Mouse (Mus musculus) embryonic fibroblast, embryonic 13.5 days (primary cell): ENCODE results near the gene Msx2. TPM values are rescaled to one million over a fixed set of nuclear protein-coding genes. Genes with fewer than 3 reads are reported as not detected.

Experiments used
- H3K27ac ChIP-seq: 2 replicates; pipeline ENCODE4 v1.5.1; 2012; ENCODE audit warnings: low read length, control low read depth, inconsistent platforms; ENCODE audit not compliant: insufficient read depth
- H3K4me1 ChIP-seq: 2 replicates; pipeline ENCODE4 v1.6.1; 2011; ENCODE audit warnings: low read length; ENCODE audit not compliant: control insufficient read depth, insufficient read depth
- H3K4me3 ChIP-seq: 2 replicates; pipeline ENCODE4 v1.5.1; 2011; ENCODE audit warnings: mild to moderate bottlenecking, control low read depth, low read length; ENCODE audit not compliant: insufficient read depth
- CTCF ChIP-seq: IDR thresholded peaks from 2 replicates; pipeline ENCODE4 v1.5.1; 2011; ENCODE audit warnings: mild to moderate bottlenecking, control low read depth, low read length, moderate library complexity, borderline replicate concordance; ENCODE audit not compliant: insufficient read depth
- POLR2A ChIP-seq: IDR thresholded peaks from 2 replicates; pipeline ENCODE4 v1.6.1; 2011; ENCODE audit warnings: low read depth, mild to moderate bottlenecking, control low read depth, low read length, moderate library complexity
- polyA plus RNA-seq: library from polyadenylated mRNA; stranded (reverse); fragments of >200 nt; gene quantifications from 2 replicates; pipeline ENCODE4 v1.2.4, GENCODE M21; 2011; ENCODE audit warnings: low read depth; ENCODE audit not compliant: missing spikeins, insufficient read length

Msx2 gene
- polyA plus RNA-seq, 1 experiment = 3.6 TPM

DNA sequence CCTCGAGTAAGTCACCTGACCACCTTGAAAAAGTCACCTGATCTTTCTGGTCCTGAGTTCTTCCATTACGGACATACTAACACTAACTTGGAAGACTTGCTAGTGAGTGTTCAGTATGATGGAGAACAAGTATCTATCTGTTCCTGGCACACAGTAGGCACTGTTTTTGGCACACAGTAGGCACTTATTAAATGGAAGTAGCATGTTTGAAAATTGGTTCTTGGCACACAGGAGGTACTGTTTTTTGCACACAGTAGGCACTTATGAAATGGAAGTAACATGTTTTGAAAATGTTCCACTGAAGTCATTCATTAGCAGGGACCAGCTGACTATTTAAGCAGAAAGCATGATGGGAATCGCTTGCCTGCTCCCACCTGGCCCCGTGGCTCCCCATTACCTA lies 13.6 kb upstream of the Msx2 start:
- no peak for TF ChIP-seq POLR2A
- TF ChIP-seq CTCF = no peak
- H3K27ac ChIP-seq = no peak overlapping the region
- H3K4me3 ChIP-seq = no peak overlapping the region
- no peaks in the 10 kb centered on the region for H3K4me1 ChIP-seq

DNA sequence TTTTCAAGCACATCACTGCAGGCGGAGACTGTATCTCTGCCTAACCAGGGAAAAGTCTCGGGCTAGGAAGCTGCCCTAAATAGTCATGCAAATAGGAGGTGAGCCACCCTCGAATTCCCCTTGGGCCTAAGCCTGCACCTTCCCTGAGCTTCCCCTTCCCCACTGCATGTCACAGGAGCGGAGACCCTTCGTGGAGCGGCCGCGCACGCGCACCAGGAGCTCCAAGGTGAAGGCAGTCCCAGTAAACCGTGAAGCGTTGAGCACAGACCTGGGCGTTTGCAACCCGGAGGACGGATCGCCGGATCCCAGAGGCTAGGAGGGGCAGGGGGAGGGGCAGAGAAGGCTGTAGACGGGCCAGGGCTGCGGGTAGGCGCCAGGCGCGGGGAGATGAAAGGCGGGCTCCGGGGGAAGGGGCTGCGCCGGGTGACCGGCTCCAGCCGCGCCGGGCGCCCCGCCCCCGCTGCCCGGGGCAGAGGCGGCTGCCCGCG lies 2.9 kb upstream of the Msx2 start:
- TF ChIP-seq POLR2A (no peak), CTCF (no peak)
- H3K4me1 ChIP-seq = no peaks in the 10 kb centered on the region
- peak overlapping the region; percentile 40 for H3K4me3 ChIP-seq
- no peak overlapping the region for H3K27ac ChIP-seq

DNA sequence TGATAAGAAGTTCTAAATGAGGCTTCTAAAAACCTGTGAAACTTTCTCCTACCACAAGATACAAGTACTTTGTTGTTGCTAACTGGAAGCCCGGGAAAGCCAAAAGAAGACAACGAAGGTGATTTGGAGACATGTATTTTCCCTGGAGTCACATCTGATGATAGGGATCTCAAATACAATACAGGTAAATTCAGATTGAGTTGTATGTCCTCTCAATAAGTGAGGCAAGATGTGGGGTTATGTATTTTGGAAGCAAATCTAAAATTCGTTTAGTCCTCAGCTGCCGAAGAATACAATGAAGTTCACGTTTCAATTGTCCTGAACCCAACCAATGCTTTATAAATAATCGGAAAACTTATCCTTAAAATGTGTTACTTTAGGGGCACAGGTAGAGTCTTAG lies 1.6 kb upstream of the Msx2 start:
- H3K4me1 ChIP-seq = no peaks in the 10 kb centered on the region
- H3K27ac ChIP-seq = no peak overlapping the region
- TF ChIP-seq CTCF (no peak), POLR2A (no peak)
- H3K4me3 ChIP-seq = no peak overlapping the region

DNA sequence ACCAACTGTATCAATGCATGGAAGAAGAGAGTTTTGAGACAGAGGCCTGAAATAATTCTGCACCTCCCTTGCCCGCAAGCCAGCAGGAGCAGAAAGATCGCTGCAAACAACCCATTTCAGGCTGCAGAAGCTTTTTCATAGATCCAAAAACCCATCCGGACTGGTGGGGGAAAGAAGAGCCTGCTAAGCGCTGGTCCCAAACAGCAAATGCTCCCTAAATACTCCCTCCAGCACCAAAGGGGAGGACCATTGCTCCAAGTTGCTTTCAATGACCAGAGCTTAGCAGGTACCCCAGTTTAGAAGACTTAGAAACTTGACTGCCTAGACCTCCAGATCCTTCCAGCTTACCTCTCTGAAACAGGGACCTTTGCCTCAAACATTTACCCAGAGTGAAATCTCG lies 1.1 kb upstream of the Msx2 start:
- TF ChIP-seq POLR2A (no peak), CTCF (no peak)
- Histone ChIP-seq H3K4me1 (no peaks in the 10 kb centered on the region), H3K27ac (no peak overlapping the region), H3K4me3 (no peak overlapping the region)

DNA sequence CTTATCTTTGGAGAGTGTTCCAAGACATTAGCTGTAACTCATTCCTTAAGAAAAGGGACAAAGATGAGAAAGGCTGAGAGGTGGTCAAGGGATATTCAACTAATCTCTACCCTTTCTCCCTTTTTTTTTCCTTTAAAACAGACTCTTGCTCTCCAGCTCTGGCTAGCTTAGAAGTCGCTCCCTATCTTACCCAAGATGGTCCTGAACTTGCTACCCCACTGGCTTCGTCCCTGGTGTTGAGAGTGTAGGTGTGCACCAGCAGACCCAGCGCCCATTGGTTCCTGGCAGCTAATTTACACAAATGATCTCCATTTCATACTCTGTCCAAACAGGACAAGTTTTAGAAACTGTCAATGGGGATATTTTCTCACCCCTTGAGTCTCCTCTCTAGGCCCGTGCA lies 417 bp upstream of the Msx2 start:
- no peak overlapping the region for H3K27ac ChIP-seq

DNA sequence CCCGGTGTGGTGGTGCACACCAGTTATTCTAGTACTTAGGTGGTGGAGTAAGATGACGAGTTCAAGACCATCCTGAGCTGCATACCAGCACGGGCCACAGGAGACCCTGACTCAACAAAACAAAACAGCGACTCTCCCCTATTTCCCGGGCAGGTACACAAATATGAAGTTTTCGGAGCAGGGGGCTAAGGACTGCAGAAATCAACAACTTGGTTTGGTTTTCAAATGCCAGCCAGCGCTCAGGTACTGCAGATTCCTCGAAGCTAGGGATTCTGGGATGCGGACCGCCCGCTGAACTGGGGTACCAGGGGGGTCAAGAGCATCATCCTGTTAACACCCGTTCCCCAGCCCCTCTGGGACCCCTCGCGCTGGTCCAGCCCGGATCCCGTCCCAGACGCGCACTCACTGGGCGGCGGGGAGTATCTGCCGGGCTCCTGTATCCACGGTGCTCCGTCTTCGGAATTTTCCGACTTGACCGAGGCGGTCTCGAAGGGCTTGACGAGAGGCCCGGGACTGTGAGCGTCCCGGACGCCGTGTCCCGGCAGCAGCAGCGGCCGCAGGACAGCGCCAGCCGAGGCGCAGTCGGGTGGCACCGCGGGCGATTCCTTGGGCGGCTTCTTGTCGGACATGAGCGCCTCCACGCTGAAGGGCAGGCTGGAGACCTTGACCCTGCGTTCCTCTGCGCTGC lies 804 bp downstream of the Msx2 start:
- Histone ChIP-seq H3K4me3 (peak overlapping the region; percentile 64), H3K27ac (no peak overlapping the region), H3K4me1 (no peaks in the 10 kb centered on the region)
- TF ChIP-seq POLR2A (no peak), CTCF (no peak)

More for the DNA sequence above, 417 bp upstream of the Msx2 start:
- TF ChIP-seq CTCF (no peak), POLR2A (no peak)
- Histone ChIP-seq H3K4me3 (no peak overlapping the region), H3K4me1 (no peaks in the 10 kb centered on the region)

DNA sequence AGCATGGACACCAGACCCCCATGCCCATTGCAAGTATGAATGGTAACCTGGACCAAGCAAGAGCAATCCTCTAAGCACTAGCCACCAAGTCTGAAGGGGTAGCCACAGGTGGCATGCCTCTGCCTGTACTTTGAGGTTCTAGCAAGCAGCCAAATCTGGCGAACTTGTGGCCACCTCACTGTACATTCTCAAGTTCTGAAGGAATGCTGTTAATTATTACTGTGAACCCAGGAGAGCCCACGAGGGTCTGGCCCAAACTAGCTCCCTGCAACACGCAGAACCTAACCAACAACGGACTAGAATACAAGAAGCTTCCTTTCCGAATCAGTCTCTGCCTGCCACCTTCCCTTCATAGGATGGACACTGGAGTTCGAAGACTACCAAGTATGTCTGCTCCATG lies 1.5 kb downstream of the Msx2 start:
- Histone ChIP-seq H3K4me3 (peak overlapping the region; percentile 64), H3K27ac (no peak overlapping the region), H3K4me1 (no peaks in the 10 kb centered on the region)
- no peak for TF ChIP-seq POLR2A

DNA sequence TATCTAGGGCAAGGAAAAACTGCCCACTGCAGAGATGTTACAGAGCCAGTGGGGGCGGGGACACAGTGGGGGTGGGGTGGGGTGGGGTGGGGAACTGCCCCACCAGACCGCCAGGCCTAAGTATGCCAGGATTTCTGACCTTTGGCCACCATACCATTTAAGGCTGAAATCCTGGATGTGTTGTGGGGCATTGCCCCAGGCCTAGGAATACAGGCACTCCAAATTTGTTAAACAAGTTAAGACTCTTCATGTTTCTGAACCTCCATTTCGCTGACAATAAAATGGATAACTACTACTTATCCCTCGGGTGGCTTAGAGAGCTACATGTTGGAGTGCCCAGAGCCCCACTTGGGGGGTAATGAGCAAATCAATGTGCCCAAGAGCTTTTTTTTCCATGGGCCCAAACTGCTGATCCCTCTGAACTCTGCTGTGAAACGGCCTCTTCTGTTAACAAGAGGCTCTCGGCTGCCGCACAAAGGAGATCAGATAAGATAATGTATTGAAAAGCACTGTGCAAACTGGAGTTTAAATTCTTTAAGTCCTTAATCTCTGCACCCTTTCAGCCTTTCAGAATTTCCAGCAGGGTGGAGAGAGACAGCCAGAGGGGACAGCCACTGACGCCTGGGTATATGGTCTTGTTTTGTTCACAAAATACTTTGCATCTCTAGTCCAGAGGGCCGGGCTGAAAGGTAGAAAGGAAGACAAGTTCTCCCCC lies 2.3 kb downstream of the Msx2 start:
- TF ChIP-seq POLR2A (no peak), CTCF (no peak)
- Histone ChIP-seq H3K27ac (no peak overlapping the region), H3K4me3 (peak overlapping the region; percentile 64), H3K4me1 (no peaks in the 10 kb centered on the region)

DNA sequence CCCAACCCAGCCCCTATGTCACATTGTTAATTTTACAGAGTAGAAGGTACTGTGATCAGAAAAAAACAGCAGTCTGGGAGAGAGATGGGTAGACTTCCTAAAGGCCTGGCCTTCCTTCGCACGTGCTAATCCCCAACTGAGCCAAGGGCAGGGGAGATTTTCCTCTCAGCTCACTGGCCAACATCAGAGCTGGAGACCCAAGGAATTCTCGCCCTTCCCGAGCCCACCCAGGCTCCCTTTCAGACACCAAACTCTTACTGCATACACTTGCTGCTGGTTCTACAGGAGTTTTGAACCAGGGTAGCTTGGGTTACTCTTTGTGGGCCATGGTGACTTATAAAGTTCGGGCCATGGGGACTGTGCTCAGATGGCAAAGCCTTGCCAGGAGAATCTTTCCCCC lies 3.1 kb downstream of the Msx2 start:
- Histone ChIP-seq H3K4me1 (no peaks in the 10 kb centered on the region), H3K27ac (no peak overlapping the region), H3K4me3 (peak overlapping the region; percentile 4; the same call in 1 of the 2 replicates)
- TF ChIP-seq CTCF (no peak), POLR2A (no peak)

DNA sequence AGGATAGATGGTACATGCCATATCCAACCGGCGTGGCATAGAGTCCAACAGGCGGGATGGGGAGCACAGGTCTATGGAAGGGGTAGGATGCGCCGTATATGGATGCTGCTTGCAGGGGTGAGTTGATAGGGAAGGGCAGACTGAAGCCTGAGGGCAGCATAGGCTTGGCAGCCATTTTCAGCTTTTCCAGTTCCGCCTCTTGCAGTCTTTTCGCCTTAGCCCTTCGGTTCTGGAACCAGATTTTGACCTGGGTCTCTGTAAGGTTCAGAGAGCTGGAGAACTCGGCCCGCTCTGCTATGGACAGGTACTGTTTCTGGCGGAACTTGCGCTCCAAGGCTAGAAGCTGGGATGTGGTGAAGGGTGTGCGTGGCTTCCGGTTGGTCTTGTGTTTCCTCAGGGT lies 4.7 kb downstream of the Msx2 start:
- no peak overlapping the region for H3K27ac ChIP-seq
- H3K4me3 ChIP-seq = no peak overlapping the region
- no peak for TF ChIP-seq POLR2A
- no peak for TF ChIP-seq CTCF
- H3K4me1 ChIP-seq = no peaks in the 10 kb centered on the region
